Mouse (Mus musculus) liver, adult 2 months (tissue): Measurements from ENCODE around the gene Cabin1. TPM values are rescaled to one million over a fixed set of nuclear protein-coding genes. Genes with fewer than 3 reads are reported as not detected.

ENCODE experiments used
- DNase-seq: peaks from one replicate; pipeline ENCODE4 v3.0.0-alpha.2; 2011; ENCODE audit warnings: low read depth, low spot score; ENCODE audit errors: extremely low read depth
- H3K27ac ChIP-seq: fragments of 200-500 bp; replicated peaks from 2 replicates; pipeline ENCODE4 v1.5.1; 2012; ENCODE audit warnings: low read depth, mild to moderate bottlenecking, control low read depth, inconsistent platforms, low read length; ENCODE audit not compliant: insufficient read depth
- H3K27me3 ChIP-seq: fragments of 200-500 bp; 2 replicates; pipeline ENCODE4 v1.6.1; 2012; ENCODE audit warnings: mild to moderate bottlenecking, moderate library complexity, low read length, inconsistent platforms; ENCODE audit not compliant: control insufficient read depth, insufficient read depth
- H3K36me3 ChIP-seq: fragments of 200-500 bp; 2 replicates; pipeline ENCODE4 v1.6.1; 2012; ENCODE audit warnings: low read length, inconsistent platforms; ENCODE audit not compliant: control insufficient read depth, insufficient read depth
- H3K4me1 ChIP-seq: fragments of 200-500 bp; 2 replicates; pipeline ENCODE4 v1.6.1; 2011; ENCODE audit warnings: low read length; ENCODE audit not compliant: control insufficient read depth, insufficient read depth
- H3K4me3 ChIP-seq: fragments of 200-500 bp; 2 replicates; pipeline ENCODE4 v1.5.1; 2011; ENCODE audit warnings: low read depth, mild to moderate bottlenecking, control low read depth, low read length, moderate library complexity; ENCODE audit not compliant: insufficient read depth
- H3K79me2 ChIP-seq: fragments of 200-500 bp; 2 replicates; pipeline ENCODE4 v1.6.1; 2012; ENCODE audit warnings: inconsistent platforms, mild to moderate bottlenecking, low read length, moderate library complexity; ENCODE audit not compliant: control insufficient read depth, insufficient read depth
- H3K9ac ChIP-seq: fragments of 200-500 bp; 2 replicates; pipeline ENCODE4 v1.6.1; 2012; ENCODE audit warnings: low read depth, mild to moderate bottlenecking, control low read depth, inconsistent platforms, low read length
- CTCF ChIP-seq: fragments of 200-500 bp; IDR thresholded peaks from 2 replicates; pipeline ENCODE4 v1.5.1; 2011; ENCODE audit warnings: low read depth, low read length, control low read depth
- POLR2A ChIP-seq: fragments of 200-500 bp; IDR thresholded peaks from 2 replicates; pipeline ENCODE4 v1.6.1; 2011; ENCODE audit warnings: low read length, control low read depth; ENCODE audit not compliant: insufficient read depth; ENCODE audit errors: extremely low read depth
- WGBS: fragments of 180-500 bp; shearing (Covaris S2); methylation state at CpG from one replicate; pipeline ENCODE4 v1.1.7; 2018; 5-methylcytosine and 5-hydroxymethylcytosine counted together
- polyA plus RNA-seq: library from polyadenylated mRNA; depleted of rRNA; stranded (reverse); fragments of >200 nt; gene quantifications from 2 replicates; pipeline ENCODE4 v1.2.3, GENCODE M21; 2012
- total RNA-seq: library from RNA; depleted of rRNA; stranded (reverse); fragments of >200 nt; gene quantifications from 2 replicates; pipeline ENCODE4 v1.2.3, GENCODE M21; 2014

Gene Cabin1
- total and polyA plus RNA-seq, 2 experiments = 7.7 to 7.8 TPM

DNA sequence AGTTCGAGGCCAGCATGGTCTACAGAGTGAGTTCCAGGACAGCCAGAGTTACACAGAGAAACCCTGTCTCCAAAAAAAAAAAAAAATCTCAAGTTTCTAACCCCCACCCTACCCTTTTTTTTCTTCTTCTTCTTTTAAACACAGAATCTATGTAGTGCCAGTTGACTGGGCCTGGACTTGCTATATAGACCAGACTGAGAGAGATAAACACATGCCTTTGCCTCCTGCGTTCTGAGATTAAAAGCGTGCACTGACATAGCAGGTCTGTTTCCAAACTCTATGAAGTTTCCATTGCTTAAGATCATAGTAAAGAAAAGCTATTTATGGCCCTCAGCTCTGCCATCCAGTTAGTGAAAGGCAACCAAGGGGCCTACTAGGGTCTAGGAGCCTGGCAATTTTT, 1.7 kb downstream of the Cabin1 start:
- no peak for TF ChIP-seq POLR2A
- TF ChIP-seq CTCF = no peak
- DNase-seq = no peak
- Histone ChIP-seq H3K27me3 (no peaks in the 10 kb centered on the region), H3K4me3 (no peak overlapping the region), H3K9ac (no peak overlapping the region), H3K79me2 (peaks cover 10% of the 10 kb centered on the region; the same call in 1 of the 2 replicates), H3K4me1 (peaks cover 5% of the 10 kb centered on the region; the same call in 1 of the 2 replicates), H3K36me3 (no peaks in the 10 kb centered on the region; the same call in 1 of the 2 replicates), H3K27ac (no peak overlapping the region)
- 87% methylated on average over 3 of the region's 3 CpGs for WGBS

DNA sequence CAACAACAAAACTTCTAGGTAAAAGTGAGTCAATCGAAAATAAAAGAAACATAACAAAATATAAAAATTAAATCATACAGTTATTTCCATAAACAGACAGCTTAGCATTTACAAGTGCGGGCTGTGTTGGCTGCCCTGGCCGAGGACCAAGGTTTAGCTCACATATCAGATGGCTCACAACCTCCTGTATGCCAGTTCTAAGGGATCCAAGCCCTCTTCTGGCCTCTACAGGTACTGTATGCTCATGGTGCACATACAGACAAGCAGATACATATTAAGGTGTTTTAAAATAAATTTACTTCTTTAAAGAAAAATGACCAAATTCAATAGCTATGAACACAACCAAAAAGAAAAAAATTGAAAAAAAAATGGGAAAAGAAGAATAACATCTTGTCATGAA, 3.8 kb downstream of the Cabin1 start:
- DNase-seq = no peak
- WGBS = 97% methylated on average over 3 of the region's 3 CpGs
- Histone ChIP-seq H3K27ac (no peak overlapping the region), H3K4me1 (peaks cover 2% of the 10 kb centered on the region; the same call in 1 of the 2 replicates), H3K27me3 (no peaks in the 10 kb centered on the region), H3K4me3 (no peak overlapping the region), H3K36me3 (no peaks in the 10 kb centered on the region; the same call in 1 of the 2 replicates), H3K79me2 (peaks cover 10% of the 10 kb centered on the region; the same call in 1 of the 2 replicates), H3K9ac (no peak overlapping the region)
- no peak for TF ChIP-seq POLR2A
- TF ChIP-seq CTCF = no peak

DNA sequence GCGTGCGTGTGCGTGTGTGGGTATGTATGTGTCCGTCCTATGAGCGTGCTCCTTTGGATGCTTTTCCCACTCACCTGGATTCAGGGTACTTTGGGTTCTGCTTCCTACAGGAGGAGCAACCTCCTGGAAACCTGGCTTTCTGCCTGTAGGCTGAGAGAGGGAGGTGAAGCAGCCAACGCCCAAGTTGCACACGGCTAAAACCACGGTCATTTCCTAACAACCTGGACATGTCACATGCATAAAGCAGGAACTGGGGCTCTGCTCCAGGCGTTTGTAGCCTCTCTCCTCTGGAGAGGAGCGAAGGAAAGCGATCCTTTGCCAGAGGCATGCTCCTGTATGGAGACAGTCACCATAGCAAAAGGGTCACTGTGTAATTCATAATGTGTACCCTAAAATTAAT, 7.4 kb downstream of the Cabin1 start:
- H3K36me3 ChIP-seq = peaks cover 18% of the 10 kb centered on the region
- H3K79me2 ChIP-seq = peaks cover 5% of the 10 kb centered on the region; the same call in 1 of the 2 replicates
- H3K27ac ChIP-seq = no peak overlapping the region
- no peak overlapping the region for H3K4me3 ChIP-seq
- no peaks in the 10 kb centered on the region for H3K4me1 ChIP-seq
- no peaks in the 10 kb centered on the region for H3K27me3 ChIP-seq
- no peak overlapping the region for H3K9ac ChIP-seq
- DNase-seq = no peak
- no peak for TF ChIP-seq POLR2A
- no peak for TF ChIP-seq CTCF
- WGBS = 93% methylated on average over 11 of the region's 11 CpGs

DNA sequence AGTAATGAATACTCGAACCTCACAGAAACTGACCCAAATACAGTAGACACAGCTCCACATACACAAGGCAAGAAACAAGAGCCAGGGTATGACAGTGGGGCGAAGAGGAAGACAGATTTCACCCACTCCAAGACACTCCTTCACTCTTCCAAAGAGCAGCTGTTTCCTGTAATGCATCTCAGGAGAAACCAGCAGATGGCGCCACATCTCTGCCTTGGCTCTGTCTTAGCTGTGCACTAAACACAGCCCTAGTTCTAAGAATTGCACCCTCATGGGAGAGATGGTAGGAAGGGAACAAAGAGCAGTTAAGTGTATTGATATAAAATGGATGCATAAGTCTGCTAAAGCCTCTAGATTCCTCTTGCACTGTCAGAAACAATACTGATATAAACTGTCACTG, 20.1 kb downstream of the Cabin1 start:
- Histone ChIP-seq H3K27me3 (no peaks in the 10 kb centered on the region), H3K9ac (no peak overlapping the region), H3K27ac (no peak overlapping the region), H3K79me2 (no peaks in the 10 kb centered on the region), H3K4me1 (0 out of 2 replicates have a peak, but pooled peaks cover 2% of the 10 kb centered on the region), H3K36me3 (peaks cover 16% of the 10 kb centered on the region), H3K4me3 (no peak overlapping the region)
- WGBS = 43% methylated on average over 3 of the region's 3 CpGs
- TF ChIP-seq POLR2A = no peak
- peak; percentile 76 for TF ChIP-seq CTCF
- DNase-seq = peak; percentile 55

DNA sequence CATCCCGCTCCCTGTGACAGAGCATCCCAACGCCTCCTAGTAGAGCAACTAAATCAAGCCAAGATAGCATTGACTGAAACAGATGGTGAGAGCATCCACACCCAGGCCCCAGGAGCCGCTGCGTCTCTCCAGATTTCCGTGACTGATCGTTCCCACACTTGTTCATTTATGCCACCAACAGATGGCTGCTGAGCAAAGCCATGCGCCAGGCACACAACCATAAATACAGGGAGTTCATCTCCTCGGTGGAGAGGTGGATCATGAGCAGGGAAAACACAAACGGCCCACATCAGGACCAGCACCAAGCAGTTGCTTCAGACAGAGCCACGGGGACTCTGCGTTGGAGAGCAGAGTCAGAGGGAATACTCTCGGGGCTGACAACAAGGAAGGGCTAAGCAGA, 20.8 kb downstream of the Cabin1 start:
- no peaks in the 10 kb centered on the region for H3K79me2 ChIP-seq
- 93% methylated on average over 12 of the region's 12 CpGs for WGBS
- 0 out of 2 replicates have a peak, but pooled peaks cover 2% of the 10 kb centered on the region for H3K4me1 ChIP-seq
- DNase-seq = no peak
- no peak overlapping the region for H3K9ac ChIP-seq
- peaks cover 19% of the 10 kb centered on the region for H3K36me3 ChIP-seq
- H3K27ac ChIP-seq = no peak overlapping the region
- no peak overlapping the region for H3K4me3 ChIP-seq
- H3K27me3 ChIP-seq = no peaks in the 10 kb centered on the region
- TF ChIP-seq CTCF (no peak), POLR2A (no peak)

DNA sequence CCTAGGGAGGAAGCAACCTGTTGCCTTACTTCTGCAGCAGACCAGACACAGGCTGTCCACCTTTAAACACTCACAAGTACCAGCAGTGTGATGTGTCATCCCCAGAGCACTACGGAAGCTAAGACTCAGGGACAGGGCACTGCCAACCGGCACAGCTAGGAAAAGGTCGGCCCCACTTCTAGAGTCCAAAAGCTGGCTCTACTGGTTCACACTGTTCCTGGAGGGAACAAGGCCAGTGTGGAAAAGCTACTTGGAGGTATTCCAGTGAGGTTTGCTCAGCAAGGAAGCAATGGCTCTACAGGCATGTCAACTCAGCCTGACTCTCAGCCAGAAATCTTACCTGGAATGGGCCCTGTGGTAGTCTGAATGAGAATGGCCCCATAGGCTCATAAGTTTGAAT, 23.3 kb downstream of the Cabin1 start:
- DNase-seq = no peak
- no peak for TF ChIP-seq CTCF
- no peak for TF ChIP-seq POLR2A
- Histone ChIP-seq H3K9ac (no peak overlapping the region), H3K4me3 (no peak overlapping the region), H3K4me1 (0 out of 2 replicates have a peak, but pooled peaks cover 2% of the 10 kb centered on the region), H3K36me3 (peaks cover 14% of the 10 kb centered on the region), H3K27me3 (no peaks in the 10 kb centered on the region), H3K27ac (no peak overlapping the region), H3K79me2 (no peaks in the 10 kb centered on the region)
- 41% methylated on average over 3 of the region's 3 CpGs for WGBS
